ENCODE assay signal across 25 mouse cellular contexts in genomic region chr5:91892338-91892737, GRCm38 (mm10).
DNase-seq lines count a peak whose midpoint lies in the region; ATAC-seq and TF ChIP-seq lines count a peak whose summit lies in the region.
"Had no signal": no experiment of that assay in that cellular context is flagged by ENCODE, and none has a peak within 500 bp of the region (broad histone marks: within the 10 kb centered on the region; RNA-seq: fewer than 3 reads in every experiment).

No protein-coding gene starts in this region.

- H3K27ac ChIP-seq in forebrain, embryonic 15.5 days (replicated peaks), result no peak overlapping the region
- H3K27ac ChIP-seq in forebrain, embryonic 14.5 days (ENCODE audit: low read depth, low read length), result no peak overlapping the region
- H3K27ac ChIP-seq in kidney, postnatal 0 days, result no peak overlapping the region
- no peak overlapping the region for H3K27ac ChIP-seq in midbrain, embryonic 13.5 days
- H3K27ac ChIP-seq in midbrain, embryonic 14.5 days (replicated peaks; ENCODE audit: low read depth, low read length), result no peak overlapping the region
- H3K27ac ChIP-seq in embryonic facial prominence, embryonic 12.5 days, result no peak overlapping the region
- H3K27ac ChIP-seq: embryonic facial prominence, embryonic 15.5 days; forebrain, embryonic 12.5 days; heart, embryonic 15.5 days; hindbrain, embryonic 10.5 days; hindbrain, embryonic 13.5 days had no signal

- no peak for TF ChIP-seq CTCF in kidney, postnatal 0 days (IDR thresholded peaks at IDR 0.05; ENCODE audit: low read depth)

- peak; percentile 55; the same call in 1 of the 2 replicates for ATAC-seq in forebrain, embryonic 15.5 days (replicated peaks)
- no peak for ATAC-seq in forebrain, embryonic 14.5 days
- ATAC-seq in kidney, postnatal 0 days (replicated peaks; ENCODE audit: low FRiP score, low read depth), result 0 out of 2 replicates have a peak, but pooled peaks have one; percentile 40
- ATAC-seq in midbrain, embryonic 13.5 days, result 0 out of 2 replicates have a peak, but pooled peaks have one; percentile 45
- no peak for ATAC-seq in midbrain, embryonic 14.5 days (ENCODE audit: low FRiP score, low TSS enrichment)
- ATAC-seq in embryonic facial prominence, embryonic 12.5 days (ENCODE audit: insufficient number of reproducible peaks, insufficient read depth, low FRiP score, low TSS enrichment), result peak; percentile 69; the same call in 1 of the 2 replicates
- ATAC-seq: CD4-positive, CD25-positive, alpha-beta regulatory T cell, adult 4 months had no signal

- H3K36me3 ChIP-seq in forebrain, embryonic 15.5 days, result no peaks in the 10 kb centered on the region
- no peaks in the 10 kb centered on the region for H3K36me3 ChIP-seq in forebrain, embryonic 14.5 days (ENCODE audit: control insufficient read depth, insufficient read depth, low read length)
- H3K36me3 ChIP-seq in kidney, postnatal 0 days (ENCODE audit: insufficient read depth, low read length), result no peaks in the 10 kb centered on the region
- H3K36me3 ChIP-seq in midbrain, embryonic 13.5 days, result no peaks in the 10 kb centered on the region
- no peaks in the 10 kb centered on the region for H3K36me3 ChIP-seq in midbrain, embryonic 14.5 days (ENCODE audit: control insufficient read depth, insufficient read depth, low read length)
- no peaks in the 10 kb centered on the region for H3K36me3 ChIP-seq in embryonic facial prominence, embryonic 12.5 days
- H3K36me3 ChIP-seq: embryonic facial prominence, embryonic 15.5 days; forebrain, embryonic 12.5 days; heart, embryonic 12.5 days; heart, embryonic 15.5 days; hindbrain, embryonic 10.5 days; hindbrain, embryonic 13.5 days had no signal

- H3K4me2 ChIP-seq in forebrain, embryonic 15.5 days (replicated peaks), result no peak overlapping the region
- H3K4me2 ChIP-seq in forebrain, embryonic 14.5 days (ENCODE audit: low read length), result no peak overlapping the region
- no peak overlapping the region for H3K4me2 ChIP-seq in kidney, postnatal 0 days (ENCODE audit: low read length)
- no peak overlapping the region for H3K4me2 ChIP-seq in midbrain, embryonic 13.5 days (replicated peaks)
- no peak overlapping the region for H3K4me2 ChIP-seq in midbrain, embryonic 14.5 days (ENCODE audit: low read length)
- H3K4me2 ChIP-seq in embryonic facial prominence, embryonic 12.5 days (replicated peaks), result no peak overlapping the region
- H3K4me2 ChIP-seq: embryonic facial prominence, embryonic 15.5 days; forebrain, embryonic 12.5 days; heart, embryonic 12.5 days; heart, embryonic 15.5 days; hindbrain, embryonic 13.5 days had no signal

- WGBS in forebrain, embryonic 15.5 days, result 90% methylated on average over 2 of the region's 2 CpGs
- 92% methylated on average over 2 of the region's 2 CpGs for WGBS in forebrain, embryonic 14.5 days
- 95% methylated on average over 2 of the region's 2 CpGs for WGBS in kidney, postnatal 0 days
- 94% methylated on average over 2 of the region's 2 CpGs for WGBS in midbrain, embryonic 13.5 days
- 95% methylated on average over 2 of the region's 2 CpGs for WGBS in midbrain, embryonic 14.5 days
- WGBS in embryonic facial prominence, embryonic 12.5 days, result 82% methylated on average over 2 of the region's 2 CpGs

- no peak overlapping the region for H3K9ac ChIP-seq in forebrain, embryonic 15.5 days (replicated peaks)
- no peak overlapping the region for H3K9ac ChIP-seq in forebrain, embryonic 14.5 days (ENCODE audit: low read length)
- H3K9ac ChIP-seq in kidney, postnatal 0 days (ENCODE audit: low read depth, low read length), result no peak overlapping the region
- H3K9ac ChIP-seq in midbrain, embryonic 13.5 days (replicated peaks), result no peak overlapping the region
- H3K9ac ChIP-seq in midbrain, embryonic 14.5 days (replicated peaks; ENCODE audit: low read length), result no peak overlapping the region
- H3K9ac ChIP-seq in embryonic facial prominence, embryonic 12.5 days, result no peak overlapping the region
- H3K9ac ChIP-seq: embryonic facial prominence, embryonic 15.5 days; forebrain, embryonic 12.5 days; heart, embryonic 12.5 days; heart, embryonic 15.5 days; hindbrain, embryonic 13.5 days had no signal

- no peaks in the 10 kb centered on the region for H3K4me1 ChIP-seq in forebrain, embryonic 15.5 days
- H3K4me1 ChIP-seq in forebrain, embryonic 14.5 days (ENCODE audit: control insufficient read depth, insufficient read depth, low read length), result no peaks in the 10 kb centered on the region
- H3K4me1 ChIP-seq in kidney, postnatal 0 days (replicated peaks; ENCODE audit: insufficient read depth, low read length), result no peaks in the 10 kb centered on the region
- no peaks in the 10 kb centered on the region for H3K4me1 ChIP-seq in midbrain, embryonic 13.5 days (replicated peaks)
- no peaks in the 10 kb centered on the region for H3K4me1 ChIP-seq in midbrain, embryonic 14.5 days (ENCODE audit: control insufficient read depth, insufficient read depth, low read length)
- no peaks in the 10 kb centered on the region for H3K4me1 ChIP-seq in embryonic facial prominence, embryonic 12.5 days
- H3K4me1 ChIP-seq: embryonic facial prominence, embryonic 15.5 days; forebrain, embryonic 12.5 days; heart, embryonic 15.5 days; hindbrain, embryonic 10.5 days; hindbrain, embryonic 13.5 days had no signal

- H3K9me3 ChIP-seq in forebrain, embryonic 15.5 days, result no peaks in the 10 kb centered on the region
- H3K9me3 ChIP-seq in forebrain, embryonic 14.5 days (replicated peaks; ENCODE audit: control insufficient read depth, low read length), result no peaks in the 10 kb centered on the region
- no peaks in the 10 kb centered on the region for H3K9me3 ChIP-seq in kidney, postnatal 0 days (replicated peaks; ENCODE audit: low read length)
- no peaks in the 10 kb centered on the region for H3K9me3 ChIP-seq in midbrain, embryonic 13.5 days
- no peaks in the 10 kb centered on the region for H3K9me3 ChIP-seq in midbrain, embryonic 14.5 days (ENCODE audit: control insufficient read depth, low read length)
- peaks cover 4% of the 10 kb centered on the region; the same call in 1 of the 2 replicates for H3K9me3 ChIP-seq in embryonic facial prominence, embryonic 12.5 days
- H3K9me3 ChIP-seq: embryonic facial prominence, embryonic 15.5 days; forebrain, embryonic 12.5 days; heart, embryonic 12.5 days; heart, embryonic 15.5 days; hindbrain, embryonic 10.5 days; hindbrain, embryonic 13.5 days had no signal

- H3K4me3 ChIP-seq in forebrain, embryonic 15.5 days, result no peak overlapping the region
- H3K4me3 ChIP-seq in forebrain, embryonic 14.5 days (ENCODE audit: low read depth, low read length), result no peak overlapping the region
- H3K4me3 ChIP-seq in kidney, postnatal 0 days (replicated peaks; ENCODE audit: low read depth, low read length), result no peak overlapping the region
- no peak overlapping the region for H3K4me3 ChIP-seq in midbrain, embryonic 13.5 days (replicated peaks)
- H3K4me3 ChIP-seq in midbrain, embryonic 14.5 days (replicated peaks; ENCODE audit: low read depth, low read length), result no peak overlapping the region
- no peak overlapping the region for H3K4me3 ChIP-seq in embryonic facial prominence, embryonic 12.5 days
- H3K4me3 ChIP-seq: embryonic facial prominence, embryonic 15.5 days; forebrain, embryonic 12.5 days; heart, embryonic 12.5 days; heart, embryonic 15.5 days; hindbrain, embryonic 10.5 days; hindbrain, embryonic 13.5 days had no signal

- H3K27me3 ChIP-seq in forebrain, embryonic 15.5 days, result no peaks in the 10 kb centered on the region
- no peaks in the 10 kb centered on the region for H3K27me3 ChIP-seq in forebrain, embryonic 14.5 days (replicated peaks; ENCODE audit: control insufficient read depth, insufficient read depth, low read length)
- H3K27me3 ChIP-seq in kidney, postnatal 0 days (ENCODE audit: insufficient read depth, low read length), result no peaks in the 10 kb centered on the region
- H3K27me3 ChIP-seq in midbrain, embryonic 13.5 days, result no peaks in the 10 kb centered on the region
- no peaks in the 10 kb centered on the region for H3K27me3 ChIP-seq in midbrain, embryonic 14.5 days (ENCODE audit: control insufficient read depth, insufficient read depth, low read length)
- no peaks in the 10 kb centered on the region for H3K27me3 ChIP-seq in embryonic facial prominence, embryonic 12.5 days
- H3K27me3 ChIP-seq: embryonic facial prominence, embryonic 15.5 days; forebrain, embryonic 12.5 days; heart, embryonic 12.5 days; heart, embryonic 15.5 days; hindbrain, embryonic 13.5 days had no signal

- no peak for DNase-seq in forebrain, embryonic 14.5 days (ENCODE audit: low spot score)
- DNase-seq in kidney, postnatal 0 days (ENCODE audit: low spot score), result no peak
- DNase-seq in kidney, postnatal 14 days, result no peak
- no peak for DNase-seq in midbrain, embryonic 14.5 days
- DNase-seq in testis, postnatal 14 days (ENCODE audit: low spot score), result no peak
- DNase-seq: adrenal gland, adult 2 months; adrenal gland, postnatal 14 days; cerebellum, adult 11 months; cerebellum, adult 2 months; cerebellum, adult 9-11 months; cerebellum, postnatal 25 days; gastrocnemius, postnatal 25 days; heart, adult 18-20 months; heart, postnatal 10 days; heart, postnatal 36 days had no signal

Comparison
In these comparisons a context has a peak if more than half of its experiments do, and no peak if none do; other contexts are left out.
1. ATAC-seq: peak in forebrain, embryonic 15.5 days (single experiment), kidney, postnatal 0 days (single experiment), midbrain, embryonic 13.5 days (single experiment) and embryonic facial prominence, embryonic 12.5 days (single experiment); none in forebrain, embryonic 14.5 days (single experiment) and midbrain, embryonic 14.5 days (single experiment).